Mouse (Mus musculus) kidney, embryonic 14.5 days (tissue): Measurements from ENCODE around the gene Mdc1. TPM values are rescaled to one million over a fixed set of nuclear protein-coding genes. Genes with fewer than 3 reads are reported as not detected.

ENCODE experiments used
- ATAC-seq: fragments of 200-750 bp; cut with Nextera tagmentation; 2 replicates; pipeline ENCODE4 v1.8.0; 2017; ENCODE audit warnings: moderate number of reproducible peaks, mild to moderate bottlenecking, moderate TSS enrichment, moderate library complexity; ENCODE audit not compliant: low FRiP score, low TSS enrichment
- H3K27ac ChIP-seq: fragments of 300-500 bp; sonication (generic); 2 replicates; pipeline ENCODE4 v1.5.1; 2014; ENCODE audit warnings: low read depth, mild to moderate bottlenecking, low read length, moderate library complexity, mixed read lengths
- H3K27me3 ChIP-seq: fragments of 300-500 bp; sonication (generic); 2 replicates; pipeline ENCODE4 v1.6.1; 2014; ENCODE audit warnings: mild to moderate bottlenecking, low read length; ENCODE audit not compliant: control insufficient read depth, insufficient read depth
- H3K36me3 ChIP-seq: fragments of 300-500 bp; sonication (generic); 2 replicates; pipeline ENCODE4 v1.6.1; 2014; ENCODE audit warnings: low read length, mixed read lengths; ENCODE audit not compliant: control insufficient read depth, insufficient read depth
- H3K4me1 ChIP-seq: fragments of 300-500 bp; sonication (generic); 2 replicates; pipeline ENCODE4 v1.6.1; 2014; ENCODE audit warnings: low read length, mixed read lengths; ENCODE audit not compliant: control insufficient read depth, insufficient read depth
- H3K4me2 ChIP-seq: fragments of 300-500 bp; sonication (generic); replicated peaks from 2 replicates; pipeline ENCODE4 v1.6.1; 2014; ENCODE audit warnings: low read depth, mild to moderate bottlenecking, low read length
- H3K4me3 ChIP-seq: fragments of 300-500 bp; sonication (generic); 2 replicates; pipeline ENCODE4 v1.5.1; 2014; ENCODE audit warnings: mild to moderate bottlenecking, low read length
- H3K9ac ChIP-seq: fragments of 300-500 bp; sonication (generic); 2 replicates; pipeline ENCODE4 v1.6.1; 2014; ENCODE audit warnings: low read depth, mild to moderate bottlenecking, low read length, moderate library complexity
- H3K9me3 ChIP-seq: fragments of 300-500 bp; sonication (generic); 2 replicates; pipeline ENCODE4 v1.6.1; 2016; ENCODE audit warnings: low read length; ENCODE audit not compliant: control insufficient read depth
- WGBS: fragments of 180-500 bp; shearing (Covaris S2); extraction: QIAGEN DNeasy Blood & Tissue Kit; methylation state at CpG from one replicate; pipeline ENCODE4 v1.1.7; 2014; 5-methylcytosine and 5-hydroxymethylcytosine counted together
- polyA plus RNA-seq: library from polyadenylated mRNA; unstranded; fragments of >200 nt; fragmentation: Nextera tagmentation; extraction: Ambion mirVana; gene quantifications from 2 replicates; pipeline ENCODE4 v1.2.1, GENCODE M21; 2014

Gene Mdc1
- polyA plus RNA-seq, 1 experiment from 2014 or later: 16.5 TPM

- Histone ChIP-seq H3K9me3 (no peaks in the 10 kb centered on the region), H3K36me3 (peaks cover 57% of the 10 kb centered on the region), H3K4me3 (no peak overlapping the region), H3K9ac (no peak overlapping the region), H3K27me3 (no peaks in the 10 kb centered on the region), H3K27ac (no peak overlapping the region), H3K4me2 (no peak overlapping the region), H3K4me1 (peaks cover 26% of the 10 kb centered on the region)
- 63% methylated on average over 8 of the region's 8 CpGs for WGBS
- ATAC-seq: no peak
These were observed 8.7 kb upstream of the Mdc1 start for GRCm38 (mm10) chr17:35832400-35833238.

- no peak overlapping the region for H3K27ac ChIP-seq
- H3K4me1 ChIP-seq: peaks cover 26% of the 10 kb centered on the region
- H3K9me3 ChIP-seq: no peaks in the 10 kb centered on the region
- no peaks in the 10 kb centered on the region for H3K27me3 ChIP-seq
- peaks cover 54% of the 10 kb centered on the region for H3K36me3 ChIP-seq
- WGBS: 31% methylated on average over 5 of the region's 5 CpGs
- H3K9ac ChIP-seq: no peak overlapping the region
- H3K4me2 ChIP-seq: no peak overlapping the region
- no peak for ATAC-seq
- H3K4me3 ChIP-seq: no peak overlapping the region
These were observed 8.0 kb upstream of the Mdc1 start for GRCm38 (mm10) chr17:35833239-35833751.

GRCm38 (mm10) chr17:35833894-35834293 is 7.4 kb upstream of the Mdc1 start:
- no peak overlapping the region for H3K9ac ChIP-seq
- no peaks in the 10 kb centered on the region for H3K27me3 ChIP-seq
- no peak overlapping the region for H3K27ac ChIP-seq
- H3K4me2 ChIP-seq: peak overlapping the region; percentile 78; the same call in 1 of the 2 replicates
- ATAC-seq: no peak
- no peak overlapping the region for H3K4me3 ChIP-seq
- no peaks in the 10 kb centered on the region for H3K9me3 ChIP-seq
- H3K4me1 ChIP-seq: peaks cover 26% of the 10 kb centered on the region
- peaks cover 54% of the 10 kb centered on the region for H3K36me3 ChIP-seq
- 55% methylated on average over 5 of the region's 5 CpGs for whole genome bisulfite sequencing

- no peak overlapping the region for H3K27ac ChIP-seq
- peak overlapping the region; percentile 91 for H3K4me3 ChIP-seq
- H3K9me3 ChIP-seq: no peaks in the 10 kb centered on the region
- H3K36me3 ChIP-seq: peaks cover 54% of the 10 kb centered on the region
- H3K27me3 ChIP-seq: no peaks in the 10 kb centered on the region
- peaks cover 28% of the 10 kb centered on the region for H3K4me1 ChIP-seq
- WGBS: 70% methylated on average over 26 of the region's 26 CpGs
- peak overlapping the region; percentile 78 for H3K4me2 ChIP-seq
- H3K9ac ChIP-seq: peak overlapping the region; percentile 87; the same call in 1 of the 2 replicates
- ATAC-seq: no peak
These were observed 6.5 kb upstream of the Mdc1 start for GRCm38 (mm10) chr17:35834696-35835422.

- peaks cover 54% of the 10 kb centered on the region for H3K36me3 ChIP-seq
- WGBS: 75% methylated on average over 26 of the region's 26 CpGs
- no peak for ATAC-seq
- H3K27me3 ChIP-seq: no peaks in the 10 kb centered on the region
- H3K4me2 ChIP-seq: peak overlapping the region; percentile 78
- H3K4me3 ChIP-seq: peak overlapping the region; percentile 91
- H3K4me1 ChIP-seq: peaks cover 23% of the 10 kb centered on the region
- H3K27ac ChIP-seq: no peak overlapping the region
- H3K9me3 ChIP-seq: no peaks in the 10 kb centered on the region
- peak overlapping the region; percentile 87 for H3K9ac ChIP-seq
These were observed 5.7 kb upstream of the Mdc1 start for GRCm38 (mm10) chr17:35835424-35836140.

GRCm38 (mm10) chr17:35836178-35836965 is 4.9 kb upstream of the Mdc1 start:
- 7% methylated on average over 24 of the region's 24 CpGs for WGBS

GRCm38 (mm10) chr17:35836991-35837422 is 4.3 kb upstream of the Mdc1 start:
- ATAC-seq: peak; percentile 21
- Histone ChIP-seq H3K27ac (peak overlapping the region; percentile 97), H3K27me3 (no peaks in the 10 kb centered on the region), H3K36me3 (peaks cover 48% of the 10 kb centered on the region), H3K9me3 (no peaks in the 10 kb centered on the region), H3K4me3 (peak overlapping the region; percentile 91), H3K4me1 (peaks cover 23% of the 10 kb centered on the region), H3K4me2 (peak overlapping the region; percentile 78), H3K9ac (peak overlapping the region; percentile 87)
- WGBS: 0% methylated on average over 24 of the region's 25 CpGs

More at GRCm38 (mm10) chr17:35836178-35836965, 4.9 kb upstream of the Mdc1 start:
- Histone ChIP-seq H3K4me3 (peak overlapping the region; percentile 91), H3K27me3 (no peaks in the 10 kb centered on the region), H3K9me3 (no peaks in the 10 kb centered on the region), H3K9ac (peak overlapping the region; percentile 87), H3K27ac (peak overlapping the region; percentile 97), H3K4me1 (peaks cover 23% of the 10 kb centered on the region), H3K4me2 (peak overlapping the region; percentile 78), H3K36me3 (peaks cover 49% of the 10 kb centered on the region)
- no peak for ATAC-seq

- Histone ChIP-seq H3K4me2 (peak overlapping the region; percentile 78), H3K27ac (peak overlapping the region; percentile 97), H3K4me1 (peaks cover 28% of the 10 kb centered on the region), H3K4me3 (peak overlapping the region; percentile 91), H3K27me3 (no peaks in the 10 kb centered on the region), H3K9me3 (no peaks in the 10 kb centered on the region), H3K36me3 (peaks cover 45% of the 10 kb centered on the region), H3K9ac (peak overlapping the region; percentile 87)
- WGBS: under 1% methylated on average over 18 of the region's 18 CpGs
- ATAC-seq: 0 out of 2 replicates have a peak, but pooled peaks have one; percentile 1
These were observed 3.8 kb upstream of the Mdc1 start for GRCm38 (mm10) chr17:35837487-35837886.
